ENCODE assay signal across 8 mouse cellular contexts in genomic region chr1:54557301-54558229, GRCm38 (mm10). TPM values are rescaled to one million over a fixed set of nuclear protein-coding genes. Genes with fewer than 3 reads are reported as not detected.
A peak's percentile ranks its signal among the peaks of the same experiment; 100 is the strongest.
DNase-seq lines count a peak whose midpoint lies in the region; ATAC-seq and TF ChIP-seq lines count a peak whose summit lies in the region.

TSS of gene Pgap1 (minus strand) at chr1:54557684.

- H3K27me3 ChIP-seq in forebrain, embryonic 15.5 days: no peaks in the 10 kb centered on the region
- no peaks in the 10 kb centered on the region for H3K27me3 ChIP-seq in liver, postnatal 0 days (ENCODE audit: insufficient read depth, low read length)
- no peaks in the 10 kb centered on the region for H3K27me3 ChIP-seq in neural tube, embryonic 13.5 days

- H3K9ac ChIP-seq in forebrain, embryonic 15.5 days (replicated peaks): peak within 1 kb of the TSS; percentile 80
- H3K9ac ChIP-seq in liver, postnatal 0 days (replicated peaks): peak within 1 kb of the TSS; percentile 67
- H3K9ac ChIP-seq in neural tube, embryonic 13.5 days: peak within 1 kb of the TSS; percentile 85

- no peaks in the 10 kb centered on the region for H3K36me3 ChIP-seq in forebrain, embryonic 15.5 days
- no peaks in the 10 kb centered on the region for H3K36me3 ChIP-seq in liver, postnatal 0 days (replicated peaks; ENCODE audit: insufficient read depth, low read length)
- no peaks in the 10 kb centered on the region for H3K36me3 ChIP-seq in neural tube, embryonic 13.5 days

- peaks cover 21% of the 10 kb centered on the region for H3K4me1 ChIP-seq in forebrain, embryonic 15.5 days
- 0 out of 2 replicates have a peak, but pooled peaks cover 3% of the 10 kb centered on the region for H3K4me1 ChIP-seq in liver, postnatal 0 days (ENCODE audit: insufficient read depth)
- H3K4me1 ChIP-seq in neural tube, embryonic 13.5 days (replicated peaks): peaks cover 18% of the 10 kb centered on the region

- TF ChIP-seq EP300 in liver, postnatal 0 days (IDR thresholded peaks at IDR 0.05; ENCODE audit: low read depth): no peak

- H3K9me3 ChIP-seq in forebrain, embryonic 15.5 days: no peaks in the 10 kb centered on the region
- H3K9me3 ChIP-seq in liver, postnatal 0 days (ENCODE audit: low read length): no peaks in the 10 kb centered on the region
- no peaks in the 10 kb centered on the region for H3K9me3 ChIP-seq in neural tube, embryonic 13.5 days

- no peak for TF ChIP-seq CTCF in liver, postnatal 0 days (IDR thresholded peaks at IDR 0.05; ENCODE audit: low read depth)

- intact Hi-C loops in heart, postnatal 25 days (cut with DNase I): no loop called here

- WGBS in forebrain, embryonic 15.5 days: under 1% methylated on average over 59 of the region's 59 CpGs
- WGBS in liver, postnatal 0 days (ENCODE audit: insufficient replicate concordance): under 1% methylated on average over 53 of the region's 59 CpGs
- under 1% methylated on average over 55 of the region's 59 CpGs for WGBS in neural tube, embryonic 13.5 days

- DNase-seq in c-Kit-positive CD71-positive TER-119-positive erythroid progenitor cells, embryonic 14.5 days (ENCODE audit: low spot score): peak; percentile 1
- DNase-seq in heart, postnatal 25 days (ENCODE audit: low spot score): peak; percentile 75
- peak; percentile 90 for DNase-seq in layer of hippocampus, adult 11-12 months (ENCODE audit: low spot score)
- peak; percentile 85 for DNase-seq in liver, postnatal 0 days
- DNase-seq in telencephalon, adult 2 months (ENCODE audit: low read depth, low spot score): peak; percentile 85

- peak within 1 kb of the TSS; percentile 95 for H3K27ac ChIP-seq in forebrain, embryonic 15.5 days (replicated peaks)
- peak within 1 kb of the TSS; percentile 69 for H3K27ac ChIP-seq in liver, postnatal 0 days (ENCODE audit: low read depth)
- H3K27ac ChIP-seq in neural tube, embryonic 13.5 days (replicated peaks): peak within 1 kb of the TSS; percentile 90

- ATAC-seq in CD4-positive, CD25-positive, alpha-beta regulatory T cell, adult 4 months: peak; percentile 82
- peak; percentile 100 for ATAC-seq in forebrain, embryonic 15.5 days (replicated peaks)
- ATAC-seq in liver, postnatal 0 days: peak; percentile 96
- peak; percentile 100 for ATAC-seq in neural tube, embryonic 13.5 days (ENCODE audit: low read depth)

- H3K4me3 ChIP-seq in forebrain, embryonic 15.5 days: peak within 1 kb of the TSS; percentile 79
- peak within 1 kb of the TSS; percentile 71 for H3K4me3 ChIP-seq in liver, postnatal 0 days (ENCODE audit: low read depth, low read length)
- H3K4me3 ChIP-seq in neural tube, embryonic 13.5 days: peak within 1 kb of the TSS; percentile 87

- H3K4me2 ChIP-seq in forebrain, embryonic 15.5 days (replicated peaks): peak within 1 kb of the TSS; percentile 62
- peak within 1 kb of the TSS; percentile 94 for H3K4me2 ChIP-seq in liver, postnatal 0 days (ENCODE audit: low read depth, low read length)
- peak within 1 kb of the TSS; percentile 78 for H3K4me2 ChIP-seq in neural tube, embryonic 13.5 days

RNA-seq across cellular contexts. Expression of gene Pgap1, which starts in this region (rescaled TPM):
- polyA plus RNA-seq in CD4-positive, CD25-positive, alpha-beta regulatory T cell, adult 4 months (2017; shearing (Covaris generic)): 10 to 100 TPM in 1 of 2 experiments, 1 to 10 TPM in 1; 8.6 to 12.8 TPM
- 28.1 and 30.4 TPM in 2 replicates for polyA plus RNA-seq in forebrain, embryonic 15.5 days (2015; fragmentation: Nextera tagmentation; extraction: Ambion mirVana)
- total RNA-seq in heart, postnatal 25 days (2021): 1 to 10 TPM; 4.4 to 4.6 TPM
- polyA plus RNA-seq in liver, postnatal 0 days (2015; fragmentation: Nextera tagmentation; extraction: Ambion mirVana): 1.1 and 1.9 TPM in 2 replicates
- 18.6 and 20.3 TPM in 2 replicates for polyA plus RNA-seq in neural tube, embryonic 13.5 days (2015; fragmentation: Nextera tagmentation; extraction: Ambion mirVana)

Comparison
In these comparisons a context has a peak if more than half of its experiments do, and no peak if none do; other contexts are left out.
1. Peak in every context shown above with its lines: DNase-seq, ATAC-seq, H3K4me3 ChIP-seq and H3K27ac ChIP-seq.
2. DNase-seq: peak in every context shown above with its lines; median percentile 90 in layer of hippocampus, adult 11-12 months; 85 in liver, postnatal 0 days; 85 in telencephalon, adult 2 months; 75 in heart, postnatal 25 days; 1 in c-Kit-positive CD71-positive TER-119-positive erythroid progenitor cells, embryonic 14.5 days.